Mouse (Mus musculus) embryonic facial prominence, embryonic 15.5 days (tissue): ENCODE data around the gene Lrmda. TPM values are rescaled to one million over a fixed set of nuclear protein-coding genes. Genes with fewer than 3 reads are reported as not detected.

Source experiments
- ATAC-seq: fragments of 200-750 bp; cut with Nextera tagmentation; 2 replicates; pipeline ENCODE4 v1.8.0; 2017; ENCODE audit warnings: low read depth, moderate TSS enrichment; ENCODE audit not compliant: insufficient number of reproducible peaks, low FRiP score, low TSS enrichment
- H3K27ac ChIP-seq: fragments of 300-500 bp; sonication (generic); replicated peaks from 2 replicates; pipeline ENCODE4 v1.5.1; 2015; ENCODE audit warnings: mild to moderate bottlenecking, inconsistent platforms
- H3K27me3 ChIP-seq: fragments of 300-500 bp; sonication (generic); 2 replicates; pipeline ENCODE4 v1.6.1; 2015; ENCODE audit warnings: inconsistent platforms
- H3K36me3 ChIP-seq: fragments of 300-500 bp; sonication (generic); 2 replicates; pipeline ENCODE4 v1.6.1; 2015; ENCODE audit warnings: mild to moderate bottlenecking, inconsistent platforms
- H3K4me1 ChIP-seq: fragments of 300-500 bp; sonication (generic); 2 replicates; pipeline ENCODE4 v1.6.1; 2015; ENCODE audit warnings: inconsistent platforms
- H3K4me2 ChIP-seq: fragments of 300-500 bp; sonication (generic); replicated peaks from 2 replicates; pipeline ENCODE4 v1.6.1; 2015; ENCODE audit warnings: mild to moderate bottlenecking, inconsistent platforms
- H3K4me3 ChIP-seq: fragments of 300-500 bp; sonication (generic); replicated peaks from 2 replicates; pipeline ENCODE4 v1.5.1; 2015; ENCODE audit warnings: mild to moderate bottlenecking, inconsistent platforms
- H3K9ac ChIP-seq: fragments of 300-500 bp; sonication (generic); 2 replicates; pipeline ENCODE4 v1.6.1; 2015; ENCODE audit warnings: inconsistent platforms
- H3K9me3 ChIP-seq: fragments of 300-500 bp; sonication (generic); replicated peaks from 2 replicates; pipeline ENCODE4 v1.6.1; 2016; ENCODE audit warnings: inconsistent platforms
- WGBS: fragments of 180-500 bp; shearing (Covaris S2); methylation state at CpG from one replicate; pipeline ENCODE4 v1.1.7; 2015; 5-methylcytosine and 5-hydroxymethylcytosine counted together
- polyA plus RNA-seq: library from polyadenylated mRNA; unstranded; fragments of >200 nt; fragmentation: Nextera tagmentation; extraction: Ambion mirVana; gene quantifications from 2 replicates; pipeline ENCODE4 v1.2.1, GENCODE M21; 2015

Gene Lrmda
- polyA plus RNA-seq, 1 experiment from 2014 or later: 0.64 TPM

GRCm38 (mm10) chr14:22493326-22493725 is 473.8 kb downstream of the Lrmda start:
- H3K4me1 ChIP-seq: no peaks in the 10 kb centered on the region
- H3K9me3 ChIP-seq: no peaks in the 10 kb centered on the region
- no peak overlapping the region for H3K9ac ChIP-seq
- 93% methylated on average over 2 of the region's 2 CpGs for WGBS
- no peak overlapping the region for H3K27ac ChIP-seq
- no peaks in the 10 kb centered on the region for H3K36me3 ChIP-seq
- H3K27me3 ChIP-seq: no peaks in the 10 kb centered on the region
- ATAC-seq: no peak
- H3K4me3 ChIP-seq: no peak overlapping the region
- H3K4me2 ChIP-seq: no peak overlapping the region

- H3K4me1 ChIP-seq: no peaks in the 10 kb centered on the region
- no peaks in the 10 kb centered on the region for H3K36me3 ChIP-seq
- no peak for ATAC-seq
- H3K27ac ChIP-seq: no peak overlapping the region
- no peak overlapping the region for H3K4me2 ChIP-seq
- no peak overlapping the region for H3K4me3 ChIP-seq
- no peaks in the 10 kb centered on the region for H3K27me3 ChIP-seq
- no peak overlapping the region for H3K9ac ChIP-seq
- no peaks in the 10 kb centered on the region for H3K9me3 ChIP-seq
These were observed 474.8 kb downstream of the Lrmda start for GRCm38 (mm10) chr14:22494290-22494689.

GRCm38 (mm10) chr14:22494866-22495265 is 475.4 kb downstream of the Lrmda start:
- Histone ChIP-seq H3K9ac (no peak overlapping the region), H3K4me3 (no peak overlapping the region), H3K36me3 (no peaks in the 10 kb centered on the region), H3K27ac (no peak overlapping the region), H3K27me3 (no peaks in the 10 kb centered on the region), H3K4me1 (no peaks in the 10 kb centered on the region), H3K9me3 (no peaks in the 10 kb centered on the region), H3K4me2 (no peak overlapping the region)
- 76% methylated on average over 10 of the region's 10 CpGs for WGBS
- no peak for ATAC-seq

- Histone ChIP-seq H3K36me3 (no peaks in the 10 kb centered on the region), H3K27me3 (no peaks in the 10 kb centered on the region), H3K4me3 (no peak overlapping the region), H3K9ac (no peak overlapping the region), H3K4me2 (no peak overlapping the region), H3K4me1 (no peaks in the 10 kb centered on the region), H3K9me3 (no peaks in the 10 kb centered on the region), H3K27ac (no peak overlapping the region)
- WGBS: 81% methylated on average over 8 of the region's 8 CpGs
- no peak for ATAC-seq
These were observed 475.8 kb downstream of the Lrmda start for GRCm38 (mm10) chr14:22495286-22495685.

- Histone ChIP-seq H3K9me3 (no peaks in the 10 kb centered on the region), H3K36me3 (no peaks in the 10 kb centered on the region), H3K27ac (no peak overlapping the region), H3K4me3 (no peak overlapping the region), H3K4me2 (no peak overlapping the region), H3K4me1 (no peaks in the 10 kb centered on the region), H3K9ac (no peak overlapping the region), H3K27me3 (no peaks in the 10 kb centered on the region)
- ATAC-seq: no peak
- 67% methylated on average over 4 of the region's 4 CpGs for WGBS
These were observed 478.2 kb downstream of the Lrmda start for GRCm38 (mm10) chr14:22497636-22498131.

GRCm38 (mm10) chr14:22509747-22510530 is 490.4 kb downstream of the Lrmda start:
- Histone ChIP-seq H3K27me3 (no peaks in the 10 kb centered on the region), H3K4me1 (0 out of 2 replicates have a peak, but pooled peaks cover 3% of the 10 kb centered on the region), H3K9me3 (no peaks in the 10 kb centered on the region), H3K4me2 (no peak overlapping the region), H3K36me3 (no peaks in the 10 kb centered on the region), H3K27ac (no peak overlapping the region), H3K9ac (no peak overlapping the region), H3K4me3 (no peak overlapping the region)
- ATAC-seq: no peak
- 63% methylated on average over 6 of the region's 6 CpGs for WGBS

GRCm38 (mm10) chr14:22510531-22510785 is 490.9 kb downstream of the Lrmda start:
- no peaks in the 10 kb centered on the region for H3K9me3 ChIP-seq
- no peak overlapping the region for H3K4me3 ChIP-seq
- no peaks in the 10 kb centered on the region for H3K36me3 ChIP-seq
- H3K27me3 ChIP-seq: no peaks in the 10 kb centered on the region
- H3K4me1 ChIP-seq: 0 out of 2 replicates have a peak, but pooled peaks cover 3% of the 10 kb centered on the region
- H3K9ac ChIP-seq: no peak overlapping the region
- no peak for ATAC-seq
- no peak overlapping the region for H3K4me2 ChIP-seq
- H3K27ac ChIP-seq: no peak overlapping the region

- Histone ChIP-seq H3K27ac (peak overlapping the region; percentile 55; the same call in 1 of the 2 replicates), H3K36me3 (no peaks in the 10 kb centered on the region)
- 37% methylated on average over 5 of the region's 5 CpGs for WGBS
These were observed 495.0 kb downstream of the Lrmda start for GRCm38 (mm10) chr14:22514362-22515084.

GRCm38 (mm10) chr14:22530706-22531105 is 511.2 kb downstream of the Lrmda start:
- no peak overlapping the region for H3K27ac ChIP-seq
- H3K9me3 ChIP-seq: no peaks in the 10 kb centered on the region
- no peak for ATAC-seq
- WGBS: 49% methylated on average over 3 of the region's 3 CpGs
- H3K36me3 ChIP-seq: no peaks in the 10 kb centered on the region
- H3K4me2 ChIP-seq: no peak overlapping the region
- H3K9ac ChIP-seq: no peak overlapping the region
- no peaks in the 10 kb centered on the region for H3K4me1 ChIP-seq
- H3K27me3 ChIP-seq: no peaks in the 10 kb centered on the region
- no peak overlapping the region for H3K4me3 ChIP-seq

More at GRCm38 (mm10) chr14:22514362-22515084, 495.0 kb downstream of the Lrmda start:
- Histone ChIP-seq H3K9ac (no peak overlapping the region), H3K9me3 (no peaks in the 10 kb centered on the region), H3K4me2 (no peak overlapping the region), H3K27me3 (no peaks in the 10 kb centered on the region), H3K4me1 (0 out of 2 replicates have a peak, but pooled peaks cover 3% of the 10 kb centered on the region), H3K4me3 (no peak overlapping the region)
- ATAC-seq: no peak

GRCm38 (mm10) chr14:22533501-22533900 is 514.0 kb downstream of the Lrmda start:
- H3K4me2 ChIP-seq: no peak overlapping the region
- no peaks in the 10 kb centered on the region for H3K9me3 ChIP-seq
- ATAC-seq: no peak
- H3K27me3 ChIP-seq: no peaks in the 10 kb centered on the region
- no peaks in the 10 kb centered on the region for H3K36me3 ChIP-seq
- 73% methylated on average over 3 of the region's 3 CpGs for WGBS
- no peaks in the 10 kb centered on the region for H3K4me1 ChIP-seq
- no peak overlapping the region for H3K9ac ChIP-seq
- H3K4me3 ChIP-seq: no peak overlapping the region
- H3K27ac ChIP-seq: no peak overlapping the region

GRCm38 (mm10) chr14:22545887-22546675 is 526.6 kb downstream of the Lrmda start:
- H3K4me2 ChIP-seq: no peak overlapping the region
- no peak for ATAC-seq
- H3K4me1 ChIP-seq: peaks cover 6% of the 10 kb centered on the region
- no peak overlapping the region for H3K27ac ChIP-seq
- H3K4me3 ChIP-seq: no peak overlapping the region
- no peaks in the 10 kb centered on the region for H3K27me3 ChIP-seq
- H3K9ac ChIP-seq: no peak overlapping the region
- H3K9me3 ChIP-seq: no peaks in the 10 kb centered on the region
- H3K36me3 ChIP-seq: no peaks in the 10 kb centered on the region
- 53% methylated on average over 8 of the region's 8 CpGs for WGBS
